Mouse (Mus musculus): Measurements from ENCODE around the gene Lmntd1. TPM values are rescaled to one million over a fixed set of nuclear protein-coding genes. Genes with fewer than 3 reads are reported as not detected.

The Lmntd1 gene
- total RNA-seq (2021): 1 to 10 TPM; 2.0 to 2.2 TPM

GRCm38 (mm10) chr6:145614219-145614618 is at the start of gene Lmntd1:
Gene Lmntd1, minus strand, starts transcription at chr6:145614319.
- intact Hi-C loops (cut with DNase I): no loop called here
- peak in 1 of 2 experiments; percentile 37 for DNase-seq (ENCODE audit: extremely low spot score in 1 of 2, low spot score in 2 of 2)

GRCm38 (mm10) chr6:145660943-145661342 is 46.8 kb upstream of the Lmntd1 start:
- no peak for DNase-seq (ENCODE audit: extremely low spot score in 1 of 2, low spot score in 2 of 2)
- intact Hi-C loops (cut with DNase I): no loop called here

- DNase-seq (ENCODE audit: extremely low spot score in 1 of 2, low spot score in 2 of 2): no peak
- intact Hi-C loops (cut with DNase I): no loop called here
These were observed 45.0 kb upstream of the Lmntd1 start for GRCm38 (mm10) chr6:145659116-145659515.

GRCm38 (mm10) chr6:145656740-145657591 is 42.8 kb upstream of the Lmntd1 start:
- intact Hi-C loops (cut with DNase I): no loop called here
- no peak for DNase-seq (ENCODE audit: extremely low spot score in 1 of 2, low spot score in 2 of 2)

- no peak for DNase-seq (ENCODE audit: extremely low spot score in 1 of 2, low spot score in 2 of 2)
- intact Hi-C loops (cut with DNase I): no loop called here
These were observed 41.6 kb upstream of the Lmntd1 start for GRCm38 (mm10) chr6:145655678-145656077.

- intact Hi-C loops (cut with DNase I): no loop called here
- peak in 1 of 2 experiments; percentile 51 for DNase-seq (ENCODE audit: extremely low spot score in 1 of 2, low spot score in 2 of 2)
These were observed 40.1 kb upstream of the Lmntd1 start for GRCm38 (mm10) chr6:145654062-145654836.

GRCm38 (mm10) chr6:145653626-145654025 is 39.5 kb upstream of the Lmntd1 start:
- intact Hi-C loops (cut with DNase I): no loop called here

GRCm38 (mm10) chr6:145652986-145653385 is 38.9 kb upstream of the Lmntd1 start:
- intact Hi-C loops (cut with DNase I): no loop called here
- no peak for DNase-seq (ENCODE audit: extremely low spot score in 1 of 2, low spot score in 2 of 2)

More at GRCm38 (mm10) chr6:145653626-145654025, 39.5 kb upstream of the Lmntd1 start:
- DNase-seq (ENCODE audit: extremely low spot score in 1 of 2, low spot score in 2 of 2): no peak

- no peak for DNase-seq (ENCODE audit: extremely low spot score in 1 of 2, low spot score in 2 of 2)
- intact Hi-C loops (cut with DNase I): no loop called here
These were observed 37.9 kb upstream of the Lmntd1 start for GRCm38 (mm10) chr6:145651976-145652375.

- intact Hi-C loops (cut with DNase I): no loop called here
- DNase-seq (ENCODE audit: extremely low spot score in 1 of 2, low spot score in 2 of 2): no peak
These were observed 26.9 kb upstream of the Lmntd1 start for GRCm38 (mm10) chr6:145640971-145641506.

- DNase-seq (ENCODE audit: extremely low spot score in 1 of 2, low spot score in 2 of 2): no peak
These were observed 24.1 kb upstream of the Lmntd1 start for GRCm38 (mm10) chr6:145638248-145638647.

GRCm38 (mm10) chr6:145636682-145637081 is 22.6 kb upstream of the Lmntd1 start:
- intact Hi-C loops (cut with DNase I): no loop called here
- DNase-seq (ENCODE audit: extremely low spot score in 1 of 2, low spot score in 2 of 2): no peak

More at GRCm38 (mm10) chr6:145638248-145638647, 24.1 kb upstream of the Lmntd1 start:
- intact Hi-C loops (cut with DNase I): no loop called here

- no peak for DNase-seq (ENCODE audit: extremely low spot score in 1 of 2, low spot score in 2 of 2)
- intact Hi-C loops (cut with DNase I): no loop called here
These were observed 20.3 kb upstream of the Lmntd1 start for GRCm38 (mm10) chr6:145634454-145634853.

GRCm38 (mm10) chr6:145630269-145630668 is 16.1 kb upstream of the Lmntd1 start:
- DNase-seq (ENCODE audit: extremely low spot score in 1 of 2, low spot score in 2 of 2): no peak
- intact Hi-C loops (cut with DNase I): no loop called here

- DNase-seq (ENCODE audit: extremely low spot score in 1 of 2, low spot score in 2 of 2): no peak
- intact Hi-C loops (cut with DNase I): no loop called here
These were observed 9.0 kb upstream of the Lmntd1 start for GRCm38 (mm10) chr6:145623141-145623540.

- intact Hi-C loops (cut with DNase I): no loop called here
- DNase-seq (ENCODE audit: extremely low spot score in 1 of 2, low spot score in 2 of 2): no peak
These were observed 2.5 kb upstream of the Lmntd1 start for GRCm38 (mm10) chr6:145616402-145617229.

GRCm38 (mm10) chr6:145615666-145616210 is 1.6 kb upstream of the Lmntd1 start, which contains the start of gene Tuba3b:
Gene Tuba3b, plus strand, starts transcription at chr6:145615757.
- intact Hi-C loops (cut with DNase I): no loop called here
- no peak for DNase-seq (ENCODE audit: extremely low spot score in 1 of 2, low spot score in 2 of 2)

GRCm38 (mm10) chr6:145612611-145613010 is 1.5 kb downstream of the Lmntd1 start:
- DNase-seq (ENCODE audit: extremely low spot score in 1 of 2, low spot score in 2 of 2): no peak
- intact Hi-C loops (cut with DNase I): no loop called here

Data from left cerebral cortex, postnatal 10 days (tissue).